Mouse (Mus musculus) lung, postnatal 36 days (tissue): ENCODE data around the gene Mesd.

ENCODE experiments used
- DNase-seq: peaks from one replicate; pipeline ENCODE4 v3.0.0; 2022; ENCODE audit warnings: mixed read lengths

Mesd gene

DNA sequence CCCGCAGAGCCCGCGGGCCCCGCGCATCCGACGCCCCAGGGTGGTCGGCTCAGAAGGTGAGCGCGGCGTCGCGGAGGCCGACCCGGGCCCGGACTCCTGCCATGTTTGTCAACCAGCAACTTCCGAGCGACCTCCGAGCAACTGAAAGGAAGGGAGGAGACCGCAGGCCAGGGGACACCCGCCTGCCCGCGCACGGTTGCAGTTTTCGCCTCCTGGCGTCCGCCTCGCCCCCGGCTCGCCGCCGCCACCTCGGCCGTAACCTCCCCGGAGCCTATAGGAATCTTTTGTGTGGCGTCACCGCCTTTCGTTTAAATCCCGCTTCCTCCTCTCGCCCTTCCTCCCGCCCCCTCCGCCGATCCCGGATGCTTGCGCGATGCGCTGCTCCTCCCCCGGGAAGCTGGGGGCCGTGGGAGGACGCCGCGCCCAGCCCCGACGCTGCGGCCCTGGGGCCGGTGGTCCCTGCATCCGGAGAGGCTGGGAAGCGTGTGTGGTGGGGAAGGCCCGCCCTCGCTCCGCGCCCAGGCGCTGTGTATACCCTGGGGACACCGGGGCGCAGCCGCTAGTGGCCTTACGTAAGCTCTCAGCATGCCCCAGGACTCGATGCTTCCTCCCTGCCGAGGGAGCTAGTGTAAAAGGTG lies at the start of gene Mesd, which contains the start of gene Tlnrd1:
Gene Mesd, plus strand, starts transcription at position 446 of the 638 bp plus-strand sequence.
Gene Tlnrd1, minus strand, starts transcription at position 285 of the 638 bp plus-strand sequence.
- DNase-seq = peak; percentile 93

DNA sequence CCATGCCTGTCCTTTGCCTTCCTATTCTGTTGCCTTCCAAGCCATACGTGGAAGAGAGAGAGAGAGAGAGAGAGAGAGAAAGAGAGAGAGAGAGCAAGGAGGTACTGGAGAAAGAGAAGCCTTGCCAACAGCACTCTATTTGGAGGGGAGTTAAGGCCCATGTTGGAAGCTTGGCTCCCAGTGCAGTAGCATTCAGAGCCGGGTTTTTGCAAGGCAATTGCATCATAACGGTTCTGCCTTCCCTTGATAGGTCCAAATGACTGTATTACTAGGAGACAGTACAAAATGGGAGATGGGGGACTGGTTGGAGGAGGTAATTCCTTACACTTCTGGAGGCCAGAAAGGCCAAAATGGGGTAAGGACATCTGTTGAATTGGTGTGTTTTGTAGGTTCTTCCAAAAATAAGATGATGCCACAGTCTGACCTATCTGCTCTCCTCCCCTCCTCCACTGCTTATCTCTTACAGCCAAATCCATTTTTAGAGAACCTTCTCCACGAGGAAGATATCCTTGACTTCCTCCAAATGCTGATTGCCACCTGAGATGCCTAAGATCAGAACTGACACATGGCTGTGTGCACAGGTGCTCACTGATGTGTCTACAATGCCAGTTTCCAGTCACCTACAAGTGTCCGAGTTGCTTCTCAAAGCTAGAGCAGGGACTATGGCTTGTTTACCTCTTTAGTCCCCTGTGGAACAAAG lies 45.6 kb upstream of the Mesd start:
- DNase-seq = no peak

DNA sequence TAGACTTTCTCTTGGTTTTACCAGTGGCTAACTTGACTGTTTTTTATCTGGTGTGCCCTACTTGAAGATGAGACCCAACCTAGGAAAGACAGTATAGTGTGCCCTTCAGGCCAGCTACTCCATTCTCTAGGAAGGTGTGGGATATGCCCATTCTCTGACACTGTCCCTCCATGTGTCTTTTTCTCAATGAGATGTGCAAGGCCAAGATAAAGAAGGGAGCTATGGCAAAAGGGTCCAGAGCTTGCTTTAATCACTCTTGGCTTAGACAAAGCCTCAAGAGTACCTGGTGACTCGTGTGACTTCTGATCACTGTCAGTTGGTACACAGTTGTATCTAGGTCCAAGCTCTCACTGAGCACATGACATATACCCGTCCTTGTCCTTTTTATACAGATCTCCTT lies 44.2 kb upstream of the Mesd start:
- no peak for DNase-seq

DNA sequence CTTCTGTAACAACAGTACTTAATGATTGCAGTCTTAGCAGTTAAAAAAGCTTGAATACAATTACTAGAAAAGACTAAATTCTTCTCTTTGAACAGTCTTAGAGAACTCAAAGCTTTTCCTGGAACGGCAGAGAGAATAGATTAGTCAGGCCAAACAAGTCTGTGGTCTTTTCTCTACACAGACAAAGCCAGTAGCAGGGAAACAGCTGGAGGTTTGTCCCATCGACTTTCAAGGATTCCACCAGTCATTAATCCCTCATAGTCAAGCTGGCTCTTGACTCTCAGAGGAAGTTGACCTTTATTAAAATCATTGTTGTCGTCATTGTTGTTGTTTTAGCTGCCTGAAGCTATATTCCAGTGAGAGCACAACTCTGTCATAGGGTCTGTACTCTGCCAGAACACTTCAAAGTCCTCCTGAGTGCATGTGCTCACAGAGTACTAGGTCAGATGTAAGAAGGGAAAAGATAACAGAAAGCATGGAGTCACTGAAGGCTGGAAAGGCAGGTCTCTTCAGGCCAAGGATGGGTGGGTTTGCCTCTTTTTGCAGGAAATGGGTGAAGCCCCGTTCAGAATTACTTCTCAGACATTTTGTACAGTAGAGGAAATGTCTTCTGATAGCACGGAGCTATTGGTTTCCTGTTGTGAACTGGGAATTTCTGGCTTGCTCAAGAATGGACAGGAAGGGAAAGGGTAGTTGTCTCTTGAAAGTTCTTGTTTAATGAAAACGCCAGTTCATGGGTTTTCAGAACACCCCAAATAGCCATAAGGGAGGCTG lies 41.6 kb upstream of the Mesd start:
- no peak for DNase-seq

DNA sequence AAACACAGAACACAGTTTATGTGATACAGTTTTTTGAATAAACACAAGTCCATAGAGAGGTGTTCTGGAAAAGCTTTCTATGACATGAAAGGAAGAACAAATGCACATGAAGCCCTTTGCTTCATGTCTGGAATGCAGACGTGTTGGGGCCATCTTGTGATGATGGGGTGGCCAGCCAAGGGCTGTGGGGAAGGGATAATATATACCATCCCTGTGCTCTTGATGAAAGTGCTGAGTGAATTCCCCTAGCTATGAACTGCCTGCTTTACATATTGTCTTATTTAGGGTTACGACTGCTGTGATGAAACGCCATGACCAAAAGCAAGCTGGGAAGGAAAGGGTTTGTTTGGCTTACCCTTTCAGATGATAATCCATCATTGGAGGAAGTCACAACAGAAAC lies 39.5 kb upstream of the Mesd start:
- DNase-seq = no peak

DNA sequence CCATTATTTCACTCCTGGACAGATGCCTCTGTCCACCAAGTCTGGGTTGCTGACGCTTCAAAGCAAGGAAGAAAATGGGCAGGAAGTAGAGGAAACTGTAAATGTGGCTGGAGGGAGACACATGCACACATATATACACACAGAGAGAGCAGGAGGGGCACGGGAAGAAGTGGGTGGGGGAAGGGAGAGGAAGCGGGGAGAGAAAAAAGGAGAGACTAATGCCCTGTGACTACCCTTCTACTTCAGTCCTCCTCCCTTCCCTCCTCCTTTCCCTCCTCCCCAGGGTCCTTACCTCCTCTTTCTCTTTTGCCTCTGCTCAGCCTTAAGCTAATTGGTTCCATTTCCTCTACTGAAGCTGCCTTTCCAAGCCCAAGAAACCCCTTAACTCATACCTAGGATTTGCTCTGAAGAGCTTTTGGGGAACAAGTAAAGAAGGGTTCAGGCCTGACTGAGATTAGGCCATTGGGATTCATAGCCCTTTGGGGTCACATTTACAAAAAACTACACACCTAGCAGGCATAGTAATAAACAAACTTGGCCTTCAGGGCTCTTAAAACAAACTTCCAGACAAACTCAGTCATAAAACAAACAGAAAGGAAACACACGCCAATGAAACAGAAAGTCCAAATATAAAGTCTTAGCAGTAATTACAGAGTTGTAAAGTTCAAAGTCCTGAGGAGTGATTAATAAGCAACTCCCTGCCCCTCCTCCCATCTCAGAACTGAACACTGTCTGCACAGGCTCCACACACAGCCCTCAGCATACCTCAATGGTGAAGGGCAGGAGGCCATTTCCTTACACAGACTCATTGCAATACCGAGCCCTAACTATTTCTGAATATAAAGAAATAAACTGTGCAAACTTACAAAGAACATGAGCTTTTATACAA lies 36.8 kb upstream of the Mesd start:
- no peak for DNase-seq

DNA sequence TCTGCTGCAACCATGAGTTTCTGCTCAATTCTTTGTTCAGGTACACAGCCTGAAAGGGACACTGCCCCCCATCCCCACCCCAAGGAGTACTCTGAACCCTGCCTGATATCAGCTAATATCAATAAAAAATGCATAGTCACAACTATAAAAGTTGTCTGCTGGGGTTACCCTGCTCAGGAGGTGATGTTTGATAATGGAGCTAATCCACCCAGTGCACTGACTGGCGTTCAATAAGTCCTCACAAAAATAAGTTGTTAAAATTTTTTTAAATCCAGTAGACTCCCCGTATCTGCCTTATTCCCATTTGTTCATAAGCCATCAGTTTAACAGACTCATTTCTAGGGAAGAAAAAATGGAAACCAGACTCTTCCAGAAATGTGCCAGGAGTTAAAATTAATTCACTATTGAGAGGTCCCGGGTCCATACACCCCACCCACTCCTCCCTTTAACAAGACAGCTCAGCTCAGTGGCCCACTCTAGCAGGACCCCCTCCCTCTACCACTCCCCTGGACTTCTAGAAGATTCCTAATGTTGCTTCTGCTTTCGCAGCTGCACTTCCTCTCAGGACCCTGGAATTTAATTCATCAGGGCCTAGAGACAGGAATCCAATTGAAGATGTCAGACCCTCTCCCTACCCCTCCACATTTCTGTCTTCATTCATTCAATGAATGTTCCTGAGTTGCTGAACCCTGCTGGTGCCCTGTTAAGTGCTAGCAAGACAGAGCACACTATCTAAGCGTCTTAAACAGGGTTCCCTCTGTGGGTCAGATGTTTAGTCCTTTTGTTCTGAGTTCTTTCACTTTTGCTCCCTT lies 32.5 kb upstream of the Mesd start:
- no peak for DNase-seq

DNA sequence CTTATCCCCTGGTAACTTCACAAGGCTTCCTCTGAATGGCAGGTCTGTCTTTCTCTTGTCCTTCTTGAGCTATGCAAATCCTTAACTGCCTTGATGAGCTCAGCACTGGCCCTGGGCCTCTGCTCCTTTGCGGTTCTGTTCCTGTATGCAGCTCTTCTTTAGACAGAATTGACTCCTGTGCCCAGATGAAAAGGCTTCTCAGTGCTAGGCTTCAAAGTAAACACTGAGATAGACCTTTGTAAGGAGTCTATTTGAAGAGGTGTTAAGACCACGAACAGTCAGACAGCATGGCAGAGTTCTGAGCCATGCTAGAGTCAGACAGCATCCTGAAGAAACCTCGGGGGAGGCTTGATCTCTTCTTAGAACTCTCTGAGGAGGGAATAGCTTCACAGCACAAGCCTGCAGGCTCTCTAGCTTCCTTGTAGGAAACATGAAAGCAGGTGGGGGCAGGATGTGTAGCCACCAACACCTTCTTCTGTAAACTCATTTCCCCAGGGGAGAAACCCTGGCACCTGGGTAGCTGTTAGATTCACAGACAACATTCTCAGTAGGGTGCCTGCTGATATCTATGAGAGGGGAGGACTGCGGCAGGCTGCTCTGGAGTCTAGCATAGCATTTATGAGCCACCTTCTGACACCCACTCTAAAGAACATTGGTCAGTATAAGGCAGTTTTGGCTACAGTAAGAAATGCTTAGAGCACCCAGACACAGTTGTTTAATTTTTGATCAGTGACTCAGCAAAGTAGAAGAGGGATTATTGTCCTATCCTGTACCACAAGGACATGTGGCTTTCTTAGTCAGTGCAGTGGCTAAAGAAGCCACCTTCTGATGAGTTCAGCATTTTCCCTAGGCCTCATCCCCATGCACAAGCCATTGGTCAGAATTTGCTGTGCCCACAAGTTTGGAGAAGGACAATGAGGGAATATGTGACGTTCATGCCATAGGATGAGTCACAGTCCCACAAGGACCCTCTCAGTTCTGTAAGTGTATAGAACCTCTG lies 31.6 kb upstream of the Mesd start:
- DNase-seq = no peak

DNA sequence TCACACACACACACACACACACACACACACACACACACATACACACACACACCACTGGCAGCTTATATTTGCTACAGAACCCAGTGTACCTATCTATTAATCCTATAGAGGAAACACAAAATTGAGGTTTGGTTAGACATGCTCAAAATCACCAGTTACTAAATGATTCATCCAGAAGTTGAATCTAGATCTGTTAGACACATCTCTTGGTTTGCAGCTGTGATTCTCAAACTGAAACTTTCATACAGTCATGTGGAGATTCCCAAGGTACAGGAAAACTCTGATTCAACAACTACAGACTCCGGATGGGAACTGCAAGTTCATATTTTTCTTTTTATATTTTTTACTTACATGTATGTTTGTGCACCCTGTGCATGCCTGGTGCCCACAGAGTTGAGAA lies 29.1 kb upstream of the Mesd start:
- DNase-seq = no peak

DNA sequence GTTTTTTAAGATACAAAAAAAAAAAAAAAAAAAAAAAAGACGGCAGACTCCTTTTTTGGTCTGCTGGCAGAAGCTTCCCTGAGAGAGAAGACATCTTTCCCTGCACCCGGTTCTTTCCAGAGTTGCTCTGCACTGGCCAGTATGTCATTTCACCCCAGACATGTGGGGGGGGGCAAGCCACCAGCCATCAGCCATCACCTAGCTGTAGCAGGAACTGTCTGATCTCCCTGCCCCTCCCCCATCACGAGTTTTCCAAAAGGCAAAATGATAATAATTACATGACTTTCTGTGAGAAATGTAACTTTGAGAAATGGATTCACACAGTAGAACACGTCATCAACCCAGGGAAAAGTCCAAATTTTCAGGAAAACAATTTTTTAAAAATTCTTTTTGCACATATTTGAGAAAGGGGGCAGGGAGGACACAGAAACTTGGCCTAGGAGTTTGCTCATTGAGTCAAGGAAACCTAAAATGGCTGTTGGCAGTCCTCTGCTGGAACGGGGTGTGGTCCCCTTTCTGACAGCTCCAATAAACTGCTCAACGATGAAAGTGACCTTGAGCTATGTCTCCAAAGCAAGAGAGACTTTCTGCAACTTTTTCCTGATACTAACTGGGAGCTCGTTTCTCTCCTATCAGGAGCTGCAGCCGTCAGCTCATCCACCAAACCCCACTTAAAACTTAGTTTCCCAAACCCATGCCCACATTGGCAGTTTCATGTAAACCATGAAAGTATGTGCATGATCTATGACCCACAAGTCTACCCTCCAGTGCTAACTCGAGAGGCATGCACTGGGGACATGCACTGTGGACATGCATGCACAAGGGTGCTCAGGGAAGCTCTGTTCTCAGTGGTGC lies 27.7 kb upstream of the Mesd start:
- peak; percentile 80 for DNase-seq

DNA sequence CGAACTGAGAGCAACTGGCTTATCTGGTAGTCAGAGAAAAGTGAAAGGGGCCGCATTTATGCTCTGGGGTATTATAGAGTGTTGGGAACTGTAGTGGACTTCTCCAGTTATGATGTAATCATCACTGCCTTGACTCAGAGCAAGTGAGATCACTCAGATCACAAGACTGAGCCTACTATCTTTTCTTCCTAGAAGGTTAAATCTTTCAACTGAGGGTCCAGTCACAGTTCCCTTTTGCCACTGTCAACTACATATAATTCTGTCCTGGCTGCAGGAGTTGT lies 27.1 kb upstream of the Mesd start:
- no peak for DNase-seq

DNA sequence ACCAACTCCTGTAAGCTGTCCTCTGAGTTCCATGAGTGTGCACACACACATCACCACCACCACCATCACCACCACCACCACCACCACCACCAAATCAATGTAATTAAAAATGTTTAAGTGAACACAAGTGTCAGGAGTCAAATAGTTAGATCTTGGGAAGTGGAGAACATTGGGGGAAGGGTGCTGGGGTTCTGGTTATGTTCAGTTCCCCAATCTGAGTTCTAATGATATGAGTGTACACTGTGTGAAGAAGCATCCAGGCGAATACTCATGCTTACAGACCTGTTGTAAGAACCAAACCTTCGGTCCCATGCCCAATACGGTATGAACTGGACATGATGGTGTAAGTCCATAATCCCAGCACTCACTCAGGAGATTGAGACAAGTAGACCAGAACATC lies 26.3 kb upstream of the Mesd start:
- DNase-seq = no peak

GRCm38 (mm10) chr7:83859378-83860083 lies 24.7 kb upstream of the Mesd start:
- peak; percentile 74 for DNase-seq

GRCm38 (mm10) chr7:83863554-83863953 lies 20.7 kb upstream of the Mesd start:
- DNase-seq = no peak

GRCm38 (mm10) chr7:83868200-83868599 lies 16.1 kb upstream of the Mesd start:
- no peak for DNase-seq

GRCm38 (mm10) chr7:83869839-83870543 lies 14.3 kb upstream of the Mesd start:
- no peak for DNase-seq

GRCm38 (mm10) chr7:83877088-83877487 lies 7.2 kb upstream of the Mesd start:
- DNase-seq = no peak

GRCm38 (mm10) chr7:83878676-83879448 lies 5.4 kb upstream of the Mesd start:
- no peak for DNase-seq
